Mouse (Mus musculus) lung, postnatal 0 days (tissue): ENCODE results near the gene Carmil1. TPM values are rescaled to one million over a fixed set of nuclear protein-coding genes. Genes with fewer than 3 reads are reported as not detected.

Experiments used
- ATAC-seq: fragments of 200-750 bp; cut with Nextera tagmentation; 2 replicates; pipeline ENCODE4 v1.8.0; 2017; ENCODE audit warnings: moderate library complexity
- DNase-seq: peaks from one replicate; pipeline ENCODE4 v3.0.0-alpha.2; 2016; ENCODE audit warnings: low spot score
- H3K27ac ChIP-seq: fragments of 300-500 bp; sonication (generic); 2 replicates; pipeline ENCODE4 v1.5.1; 2014; ENCODE audit warnings: antibody characterized with exemption, mild to moderate bottlenecking, low read length, mixed read lengths
- H3K27me3 ChIP-seq: fragments of 300-500 bp; sonication (generic); replicated peaks from 2 replicates; pipeline ENCODE4 v1.6.1; 2014; ENCODE audit warnings: low read length, mixed read lengths; ENCODE audit not compliant: insufficient read depth
- H3K36me3 ChIP-seq: fragments of 300-500 bp; sonication (generic); 2 replicates; pipeline ENCODE4 v1.6.1; 2014; ENCODE audit warnings: low read length, mixed read lengths; ENCODE audit not compliant: insufficient read depth
- H3K4me1 ChIP-seq: fragments of 300-500 bp; sonication (generic); 2 replicates; pipeline ENCODE4 v1.6.1; 2014; ENCODE audit warnings: antibody characterized with exemption, low read depth, low read length, mixed read lengths; ENCODE audit not compliant: insufficient read depth
- H3K4me2 ChIP-seq: fragments of 300-500 bp; sonication (generic); replicated peaks from 2 replicates; pipeline ENCODE4 v1.6.1; 2014; ENCODE audit warnings: low read depth, mild to moderate bottlenecking, low read length, moderate library complexity, mixed read lengths
- H3K4me3 ChIP-seq: fragments of 300-500 bp; sonication (generic); 2 replicates; pipeline ENCODE4 v1.5.1; 2014; ENCODE audit warnings: low read depth, low read length
- H3K9ac ChIP-seq: fragments of 300-500 bp; sonication (generic); replicated peaks from 2 replicates; pipeline ENCODE4 v1.6.1; 2014; ENCODE audit warnings: low read depth, mild to moderate bottlenecking
- H3K9me3 ChIP-seq: fragments of 300-500 bp; sonication (generic); 2 replicates; pipeline ENCODE4 v1.6.1; 2016; ENCODE audit warnings: low read length, mixed read lengths
- CTCF ChIP-seq: IDR thresholded peaks from 2 replicates; pipeline ENCODE4 v1.5.1; 2016; ENCODE audit warnings: antibody characterized with exemption, mild to moderate bottlenecking
- EP300 ChIP-seq: IDR thresholded peaks from 2 replicates; pipeline ENCODE4 v1.6.1; 2016; ENCODE audit warnings: antibody characterized with exemption, mild to moderate bottlenecking, control low read depth
- WGBS: fragments of 180-500 bp; shearing (Covaris S2); extraction: QIAGEN DNeasy Blood & Tissue Kit; methylation state at CpG from one replicate; pipeline ENCODE4 v1.1.7; 2014; 5-methylcytosine and 5-hydroxymethylcytosine counted together
- polyA plus RNA-seq: library from polyadenylated mRNA; unstranded; fragments of >200 nt; fragmentation: Nextera tagmentation; extraction: Ambion mirVana; gene quantifications from 2 replicates; pipeline ENCODE4 v1.2.1, GENCODE M21; 2015

The Carmil1 gene
- polyA plus RNA-seq, 1 experiment from 2014 or later: 47.5 TPM

DNA sequence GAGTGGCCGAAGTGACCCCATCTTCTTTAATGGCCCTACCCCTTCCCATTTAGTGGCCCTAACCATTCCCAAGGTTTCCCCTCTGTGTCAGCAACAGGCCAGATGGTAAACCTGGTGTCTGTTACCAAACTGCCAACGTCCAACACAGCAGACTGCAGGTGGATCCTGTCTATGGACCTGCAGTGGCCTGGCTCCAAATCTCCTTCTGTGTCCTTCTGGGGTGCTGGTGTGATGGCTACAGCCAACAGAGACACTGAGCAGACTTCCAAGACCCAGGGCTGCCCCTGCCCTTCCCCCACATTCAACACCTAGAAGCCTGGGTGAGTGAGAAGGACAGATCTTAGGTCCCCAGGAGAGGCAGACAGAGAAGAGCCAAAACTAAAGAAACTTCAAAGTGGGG lies 93.6 kb downstream of the Carmil1 start:
- DNase-seq: no peak
- Histone ChIP-seq H3K4me3 (no peak overlapping the region), H3K9me3 (no peaks in the 10 kb centered on the region), H3K27me3 (no peaks in the 10 kb centered on the region), H3K36me3 (no peaks in the 10 kb centered on the region), H3K9ac (no peak overlapping the region), H3K27ac (no peak overlapping the region), H3K4me2 (no peak overlapping the region), H3K4me1 (peaks cover 4% of the 10 kb centered on the region; the same call in 1 of the 2 replicates)
- WGBS: 62% methylated on average over 2 of the region's 2 CpGs
- no peak for ATAC-seq
- TF ChIP-seq EP300: no peak
- no peak for TF ChIP-seq CTCF

DNA sequence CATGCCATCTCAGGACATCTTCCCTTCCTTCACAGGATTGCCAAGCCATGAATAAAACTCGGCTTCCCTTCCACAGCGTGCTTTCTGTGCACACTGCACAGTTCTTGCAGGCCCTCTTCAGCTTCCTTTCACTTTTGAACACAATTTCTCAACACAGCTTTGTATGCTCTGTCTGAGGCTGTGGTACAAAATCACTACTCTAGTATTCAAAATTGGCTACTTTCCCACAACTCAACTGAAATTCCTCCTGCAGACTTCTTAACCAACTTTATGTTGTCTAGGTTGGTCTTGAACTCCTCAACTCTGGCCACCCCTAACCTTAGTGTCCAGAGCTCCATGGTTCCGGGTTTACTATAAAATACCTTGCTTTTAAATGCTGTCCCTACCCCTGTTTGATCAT lies 95.0 kb downstream of the Carmil1 start:
- Histone ChIP-seq H3K4me1 (peaks cover 4% of the 10 kb centered on the region; the same call in 1 of the 2 replicates), H3K4me2 (no peak overlapping the region), H3K9me3 (no peaks in the 10 kb centered on the region), H3K36me3 (no peaks in the 10 kb centered on the region), H3K9ac (no peak overlapping the region), H3K27ac (no peak overlapping the region), H3K4me3 (no peak overlapping the region), H3K27me3 (no peaks in the 10 kb centered on the region)
- no peak for TF ChIP-seq CTCF
- WGBS: 70% methylated on average over 3 of the region's 3 CpGs
- DNase-seq (peak; percentile 66), ATAC-seq (peak; percentile 34; the same call in 1 of the 2 replicates)

DNA sequence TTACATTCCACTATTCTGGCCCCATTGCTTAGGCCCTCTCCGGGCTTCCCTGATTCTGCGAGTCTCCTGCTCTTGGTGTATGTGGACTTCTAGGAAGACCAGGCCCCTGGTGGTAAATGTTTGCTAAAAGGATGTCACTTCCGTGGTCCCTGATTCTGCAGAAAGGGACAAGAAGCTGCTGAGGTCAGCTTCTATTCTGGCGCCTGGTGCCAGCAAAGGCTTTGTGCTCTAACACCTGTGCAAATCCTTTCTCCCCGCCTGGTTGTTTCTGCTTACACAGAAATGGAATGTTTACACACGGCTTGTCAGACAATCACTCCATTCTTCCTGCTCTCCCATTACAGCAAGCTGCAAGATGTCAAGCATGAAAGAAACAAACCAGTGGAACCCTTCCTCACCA lies 97.7 kb downstream of the Carmil1 start:
- no peak overlapping the region for H3K4me3 ChIP-seq
- H3K4me1 ChIP-seq: peaks cover 4% of the 10 kb centered on the region; the same call in 1 of the 2 replicates
- DNase-seq: peak; percentile 65
- no peak overlapping the region for H3K9ac ChIP-seq
- ATAC-seq: peak; percentile 42; the same call in 1 of the 2 replicates
- H3K27ac ChIP-seq: no peak overlapping the region
- no peaks in the 10 kb centered on the region for H3K27me3 ChIP-seq
- no peak for TF ChIP-seq CTCF
- no peak for TF ChIP-seq EP300
- no peak overlapping the region for H3K4me2 ChIP-seq
- 27% methylated on average over 6 of the region's 6 CpGs for WGBS
- H3K36me3 ChIP-seq: no peaks in the 10 kb centered on the region
- H3K9me3 ChIP-seq: no peaks in the 10 kb centered on the region

DNA sequence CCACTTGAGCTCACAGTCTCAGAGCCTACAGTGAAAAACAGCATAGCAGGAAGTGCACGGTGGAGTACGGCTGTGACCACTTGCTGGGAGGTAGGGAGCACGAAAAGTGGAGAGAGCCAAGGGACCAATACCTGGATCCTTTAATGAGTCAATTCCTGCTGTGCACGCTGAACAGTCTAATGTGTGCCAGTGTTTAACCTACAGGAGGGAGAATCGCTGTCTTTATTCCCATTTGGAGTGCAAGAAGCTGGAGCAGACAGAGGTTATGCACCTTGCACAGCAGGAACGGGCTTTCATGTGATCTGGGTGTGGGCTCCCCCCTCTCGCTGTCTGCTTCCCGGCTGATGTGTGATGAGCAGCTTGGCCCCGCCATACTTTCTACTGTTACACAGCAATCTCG lies 101.1 kb downstream of the Carmil1 start:
- no peak for TF ChIP-seq EP300
- no peak for TF ChIP-seq CTCF
- ATAC-seq (no peak), DNase-seq (no peak)
- 76% methylated on average over 10 of the region's 10 CpGs for WGBS
- no peaks in the 10 kb centered on the region; the same call in 1 of the 2 replicates for H3K36me3 ChIP-seq
- H3K27me3 ChIP-seq: no peaks in the 10 kb centered on the region
- H3K9me3 ChIP-seq: no peaks in the 10 kb centered on the region
- H3K4me2 ChIP-seq: no peak overlapping the region
- H3K9ac ChIP-seq: no peak overlapping the region
- no peak overlapping the region for H3K4me3 ChIP-seq
- H3K4me1 ChIP-seq: peaks cover 4% of the 10 kb centered on the region; the same call in 1 of the 2 replicates
- no peak overlapping the region for H3K27ac ChIP-seq

DNA sequence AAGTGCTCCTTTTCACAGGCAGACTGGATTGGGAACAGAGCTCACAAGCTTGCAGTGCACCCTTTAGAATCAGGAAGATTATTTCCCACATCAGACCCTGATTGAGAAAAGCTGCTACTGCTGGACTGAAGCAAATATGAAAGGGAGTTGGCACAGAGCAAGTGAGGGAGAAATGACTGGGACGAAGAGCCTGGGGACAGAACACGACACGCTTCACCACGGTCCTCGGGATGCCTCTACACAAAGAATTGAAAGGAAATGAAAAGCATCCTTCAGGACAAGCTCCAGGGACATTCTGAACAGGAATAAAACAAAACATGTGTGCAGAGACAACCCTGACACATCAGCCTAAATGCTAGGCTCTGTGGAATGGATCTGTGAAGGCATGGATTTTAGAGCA lies 103.0 kb downstream of the Carmil1 start:
- no peak for DNase-seq
- H3K4me1 ChIP-seq: no peaks in the 10 kb centered on the region
- no peak overlapping the region for H3K4me2 ChIP-seq
- TF ChIP-seq CTCF: no peak
- no peak for TF ChIP-seq EP300
- H3K27ac ChIP-seq: no peak overlapping the region
- H3K4me3 ChIP-seq: no peak overlapping the region
- H3K9ac ChIP-seq: no peak overlapping the region
- no peak for ATAC-seq
- WGBS: 45% methylated on average over 5 of the region's 5 CpGs
- no peaks in the 10 kb centered on the region for H3K27me3 ChIP-seq
- H3K36me3 ChIP-seq: no peaks in the 10 kb centered on the region; the same call in 1 of the 2 replicates
- H3K9me3 ChIP-seq: no peaks in the 10 kb centered on the region

DNA sequence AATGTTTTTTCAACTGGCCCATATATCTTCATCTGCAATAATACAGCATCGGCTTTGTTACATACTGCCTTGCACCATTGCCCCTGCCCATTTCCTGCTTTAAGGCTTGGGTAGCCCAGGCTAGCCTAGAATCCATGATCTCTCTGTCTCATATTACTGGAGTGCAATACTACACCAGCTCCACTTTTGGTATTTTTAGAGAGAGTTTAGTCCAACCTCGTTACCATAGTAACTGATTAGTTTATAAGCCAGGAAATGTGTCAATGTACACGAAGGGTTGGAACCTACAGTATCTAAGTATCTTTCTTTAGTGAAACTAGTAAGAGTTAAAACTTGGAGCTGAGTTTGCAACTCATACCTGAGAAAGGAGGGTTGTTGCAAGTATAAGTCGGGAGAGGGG lies 103.8 kb downstream of the Carmil1 start:
- Histone ChIP-seq H3K27ac (no peak overlapping the region), H3K9ac (no peak overlapping the region), H3K9me3 (no peaks in the 10 kb centered on the region), H3K4me1 (no peaks in the 10 kb centered on the region; the same call in 1 of the 2 replicates), H3K36me3 (no peaks in the 10 kb centered on the region; the same call in 1 of the 2 replicates), H3K4me2 (no peak overlapping the region), H3K27me3 (no peaks in the 10 kb centered on the region), H3K4me3 (no peak overlapping the region)
- no peak for TF ChIP-seq EP300
- no peak for TF ChIP-seq CTCF
- WGBS: 63% methylated on average over 4 of the region's 4 CpGs
- ATAC-seq (no peak), DNase-seq (no peak)

DNA sequence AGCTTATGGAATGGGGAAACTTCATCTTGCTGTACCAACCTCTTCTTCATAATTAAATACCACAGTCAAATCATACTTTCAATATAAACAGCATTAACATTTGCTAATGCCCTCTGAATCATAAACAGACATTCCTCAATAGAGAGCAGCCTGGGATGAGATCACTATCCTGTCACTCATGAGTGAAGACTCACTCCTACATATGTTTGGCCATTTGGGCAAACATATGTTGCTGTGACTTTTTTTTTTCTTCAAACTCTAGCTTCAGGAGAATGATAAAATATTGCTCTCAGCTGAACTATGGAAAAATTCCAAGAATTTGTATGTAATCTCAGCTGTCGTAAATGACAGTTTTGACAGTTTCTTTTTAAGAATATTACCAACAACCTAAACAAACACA lies 110.9 kb downstream of the Carmil1 start:
- TF ChIP-seq EP300 (no peak), CTCF (no peak)
- Histone ChIP-seq H3K9ac (no peak overlapping the region), H3K36me3 (no peaks in the 10 kb centered on the region; the same call in 1 of the 2 replicates), H3K27me3 (no peaks in the 10 kb centered on the region), H3K4me3 (no peak overlapping the region), H3K27ac (no peak overlapping the region), H3K4me1 (peaks cover 5% of the 10 kb centered on the region; the same call in 1 of the 2 replicates), H3K9me3 (no peaks in the 10 kb centered on the region), H3K4me2 (no peak overlapping the region)
- ATAC-seq (no peak), DNase-seq (no peak)
- WGBS: 67% methylated on average over 1 of the region's 1 CpGs
